Mouse (Mus musculus) embryonic facial prominence, embryonic 10.5 days (tissue): ENCODE data around the gene Olfr686. TPM values are rescaled to one million over a fixed set of nuclear protein-coding genes. Genes with fewer than 3 reads are reported as not detected.

Source experiments
- polyA plus RNA-seq: library from polyadenylated mRNA; unstranded; fragments of >200 nt; fragmentation: Nextera tagmentation; extraction: Ambion mirVana; gene quantifications from 2 replicates; pipeline ENCODE4 v1.2.1, GENCODE M21; 2016

Gene Olfr686
- polyA plus RNA-seq, 1 experiment from 2014 or later, result not detected

Other genes starting within 250 kb of the Olfr686 start
- not detected in 2 replicates for gene Olfr670, start 244.9 kb downstream of the Olfr686 start, polyA plus RNA-seq
- not detected in 2 replicates for gene Olfr671, start 228.4 kb downstream of the Olfr686 start, polyA plus RNA-seq
- gene Olfr672, start 205.5 kb downstream of the Olfr686 start, polyA plus RNA-seq, result not detected in 2 replicates
- not detected in 2 replicates for gene Olfr675, start 179.0 kb downstream of the Olfr686 start, polyA plus RNA-seq
- gene Olfr676, start 174.8 kb downstream of the Olfr686 start, polyA plus RNA-seq, result not detected in 2 replicates
- not detected in 2 replicates for gene Olfr677, start 156.1 kb downstream of the Olfr686 start, polyA plus RNA-seq
- not detected in 2 replicates for gene Olfr678, start 143.0 kb downstream of the Olfr686 start, polyA plus RNA-seq
- 0.05 TPM in 1 of 2 replicates, not detected in the other for gene Olfr679, start 126.3 kb downstream of the Olfr686 start, polyA plus RNA-seq
- not detected in 2 replicates for gene Olfr680-ps1, start 114.7 kb downstream of the Olfr686 start, polyA plus RNA-seq
- not detected in 2 replicates for gene Olfr681, start 90.6 kb downstream of the Olfr686 start, polyA plus RNA-seq
- gene Olfr683, start 60.5 kb downstream of the Olfr686 start, polyA plus RNA-seq, result not detected in 2 replicates
- gene Olfr684, start 43.8 kb downstream of the Olfr686 start, polyA plus RNA-seq, result not detected in 2 replicates
- gene Olfr685, start 21.5 kb downstream of the Olfr686 start, polyA plus RNA-seq, result not detected in 2 replicates
- gene Olfr688, start 80.6 kb upstream of the Olfr686 start, polyA plus RNA-seq, result not detected in 2 replicates
- gene Olfr689, start 103.7 kb upstream of the Olfr686 start, polyA plus RNA-seq, result not detected in 2 replicates
- not detected in 2 replicates for gene Olfr690, start 126.6 kb upstream of the Olfr686 start, polyA plus RNA-seq
- not detected in 2 replicates for gene Olfr691, start 134.8 kb upstream of the Olfr686 start, polyA plus RNA-seq
- gene Olfr692, start 160.7 kb upstream of the Olfr686 start, polyA plus RNA-seq, result not detected in 2 replicates
- not detected in 2 replicates for gene Gm5901, start 167.6 kb upstream of the Olfr686 start, polyA plus RNA-seq
- 44.0 and 44.8 TPM in 2 replicates for gene Fam160a2, start 192.6 kb upstream of the Olfr686 start, polyA plus RNA-seq
- 0.12 TPM in 1 of 2 replicates, not detected in the other for gene Cnga4, start 197.1 kb upstream of the Olfr686 start, polyA plus RNA-seq
- 0.47 and 0.87 TPM in 2 replicates for gene Cckbr, start 218.2 kb upstream of the Olfr686 start, polyA plus RNA-seq